Mouse (Mus musculus) spleen, postnatal 10 days (tissue): Measurements from ENCODE around the gene Ddost.
"Not testable (repeated sequence)": the region's sequence is repeated elsewhere in the genome, so short reads cannot be mapped to it uniquely, and the experiment has no call there.

ENCODE experiments used
- DNase-seq, 2 experiments: peaks; one replicate each; pipeline ENCODE4 v3.0.0; 2021 to 2022; ENCODE audit warnings: low spot score in 2 of 2

Ddost gene

DNA sequence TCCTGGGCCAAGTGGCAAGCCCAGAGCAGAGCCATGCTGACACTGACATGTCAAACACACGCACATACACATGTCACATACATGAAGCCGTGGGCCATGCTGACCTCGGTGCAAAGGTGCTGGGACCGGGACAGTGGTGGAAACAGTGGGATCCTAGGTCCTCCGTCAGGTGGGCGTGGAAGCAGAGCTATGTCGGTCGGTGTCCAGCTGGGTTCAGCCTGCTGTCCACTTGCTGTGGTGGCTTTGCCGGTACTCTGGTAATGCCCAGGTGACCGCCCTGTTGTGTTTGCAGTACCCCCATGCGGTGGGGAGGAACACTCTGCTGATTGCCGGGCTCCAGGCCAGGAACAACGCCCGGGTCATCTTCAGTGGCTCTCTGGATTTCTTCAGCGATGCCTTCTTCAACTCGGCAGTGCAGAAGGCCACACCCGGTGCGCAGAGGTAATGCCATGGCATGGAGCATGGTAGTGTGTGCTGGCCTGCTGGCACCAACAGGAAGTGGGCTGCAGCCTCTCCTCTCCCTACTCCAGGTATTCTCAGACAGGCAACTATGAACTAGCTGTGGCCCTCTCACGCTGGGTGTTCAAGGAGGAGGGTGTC lies 5.9 kb downstream of the Ddost start:
- DNase-seq = no peak

- peak; percentile 32 to 69 for DNase-seq
Measured at GRCm38 (mm10) chr4:138311595-138311994, 7.1 kb downstream of the Ddost start.

DNA sequence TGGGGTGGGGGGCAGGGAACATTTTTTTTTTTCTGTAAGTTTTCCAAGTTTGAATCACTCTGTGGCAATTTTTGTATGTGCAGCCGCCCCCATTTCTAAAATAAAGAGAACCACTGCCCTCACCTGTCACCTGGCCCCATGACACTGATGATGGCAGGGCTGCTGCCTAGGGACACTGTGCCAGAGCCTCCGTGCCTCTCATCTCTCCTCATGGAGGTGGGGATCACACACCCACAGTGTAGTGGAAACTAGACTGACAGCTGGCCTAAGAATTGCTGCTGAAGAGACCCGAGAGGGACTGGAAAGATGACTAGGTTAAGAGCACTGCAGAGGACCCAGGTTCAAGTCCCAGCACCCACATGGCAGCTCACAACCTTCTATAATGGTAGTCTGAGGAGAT lies 7.6 kb downstream of the Ddost start:
- DNase-seq = no peak

GRCm38 (mm10) chr4:138313021-138313420 lies 8.5 kb downstream of the Ddost start:
- no peak for DNase-seq

- DNase-seq = no peak
Measured at GRCm38 (mm10) chr4:138313795-138314194, 9.3 kb downstream of the Ddost start.

- peak in 1 of 2 experiments; percentile 56 for DNase-seq
Measured at GRCm38 (mm10) chr4:138315781-138316180, 11.3 kb downstream of the Ddost start.

DNA sequence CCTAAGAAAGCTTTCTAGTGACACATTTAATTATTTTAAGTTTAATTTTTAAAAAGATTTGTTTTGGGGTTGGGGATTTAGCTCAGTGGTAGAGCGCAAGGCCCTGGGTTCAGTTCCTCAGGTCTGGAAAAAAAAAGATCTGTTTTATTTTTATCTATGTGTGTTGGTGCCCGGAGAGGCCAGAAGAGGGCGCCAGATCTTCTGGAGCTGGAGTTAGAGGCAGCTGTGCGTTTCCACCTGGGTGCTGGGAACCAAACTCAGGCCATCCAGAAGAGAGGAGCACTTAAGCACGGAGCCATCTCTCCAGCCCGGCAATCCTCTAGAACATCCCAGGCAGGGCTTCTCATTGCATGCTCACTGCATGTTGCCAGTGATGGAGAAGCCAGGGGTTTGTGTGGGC lies 11.8 kb downstream of the Ddost start:
- peak in 1 of 2 experiments; percentile 46 for DNase-seq

DNA sequence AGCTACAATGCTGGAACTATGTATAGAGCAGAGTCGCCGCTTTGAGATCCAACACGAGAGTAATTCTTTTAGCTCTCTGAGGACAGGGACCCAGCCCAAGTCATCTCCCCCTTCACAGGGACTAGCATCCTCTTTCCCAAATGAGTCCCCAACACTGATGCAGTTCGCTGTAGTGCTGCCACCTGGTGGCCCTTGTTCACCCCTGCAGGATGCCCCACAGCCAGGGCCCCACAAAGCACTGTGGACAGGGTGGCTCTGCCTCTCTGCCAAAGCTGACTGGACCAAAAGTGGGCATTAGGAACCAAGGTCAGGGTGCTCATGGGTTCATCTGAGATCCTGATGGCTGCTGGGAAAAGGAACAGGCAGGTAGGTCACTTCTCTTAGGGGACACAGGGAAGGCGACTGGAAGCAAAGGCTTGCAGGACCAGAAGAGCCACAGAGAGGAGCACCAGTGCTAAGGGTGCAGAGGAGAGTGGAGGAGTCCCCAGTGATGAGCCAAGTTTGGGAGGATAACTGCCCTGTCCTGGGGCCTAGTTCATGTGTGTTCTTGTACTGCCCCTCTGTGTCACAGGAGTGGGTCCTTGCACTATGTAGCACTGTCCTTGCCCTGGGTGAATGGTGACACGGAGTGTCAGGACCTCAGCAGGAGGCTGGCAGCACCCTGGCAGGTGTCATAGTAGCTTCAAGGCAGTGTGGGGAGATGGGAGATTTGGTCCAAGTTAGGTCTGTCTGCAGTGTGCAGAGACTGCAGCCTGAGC lies 14.2 kb downstream of the Ddost start:
- DNase-seq = peak; percentile 65 to 79

DNA sequence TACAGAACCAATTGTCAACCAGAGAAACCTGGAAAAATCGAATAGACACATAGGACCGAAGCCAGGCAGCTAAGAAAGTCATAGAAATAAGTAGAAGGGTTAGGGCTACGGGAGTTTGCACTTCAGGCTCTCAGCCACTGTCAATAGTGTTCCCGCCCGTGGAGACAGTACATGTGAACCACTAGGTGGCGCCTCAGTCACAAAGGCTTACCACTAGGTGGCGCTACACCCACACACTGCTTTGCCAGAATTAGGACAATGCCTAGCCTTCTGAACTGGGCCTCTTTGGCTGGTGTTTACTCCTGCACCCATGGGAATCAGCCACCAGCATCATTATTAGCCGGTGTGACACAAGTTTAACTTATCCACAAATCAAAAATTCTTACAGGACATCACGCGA lies 15.0 kb downstream of the Ddost start:
- DNase-seq = peak; percentile 80 to 86

DNA sequence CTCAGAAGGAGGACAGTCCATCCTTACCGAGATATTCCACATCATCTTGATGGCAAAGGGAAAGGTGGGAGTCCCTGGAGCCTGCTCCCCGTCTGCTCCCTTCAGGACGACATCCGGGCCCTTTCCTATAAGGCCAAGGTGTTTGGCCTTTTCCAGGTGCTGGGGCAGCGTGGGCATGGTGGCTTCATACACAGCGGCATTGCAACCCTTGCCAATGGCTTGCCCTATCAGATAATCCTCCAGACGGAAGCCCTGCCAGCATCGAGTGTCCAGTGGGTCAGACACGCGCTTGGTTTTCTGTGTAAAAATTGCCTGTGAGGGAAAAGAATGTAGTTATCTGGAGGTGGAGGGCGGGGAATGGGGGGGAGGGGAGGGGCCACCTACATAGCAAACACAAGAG lies 16.2 kb downstream of the Ddost start:
- no peak for DNase-seq

- no peak for DNase-seq
Measured at GRCm38 (mm10) chr4:138321488-138321887, 17.0 kb downstream of the Ddost start.

- DNase-seq = no peak
Measured at GRCm38 (mm10) chr4:138322692-138323091, 18.2 kb downstream of the Ddost start.

DNA sequence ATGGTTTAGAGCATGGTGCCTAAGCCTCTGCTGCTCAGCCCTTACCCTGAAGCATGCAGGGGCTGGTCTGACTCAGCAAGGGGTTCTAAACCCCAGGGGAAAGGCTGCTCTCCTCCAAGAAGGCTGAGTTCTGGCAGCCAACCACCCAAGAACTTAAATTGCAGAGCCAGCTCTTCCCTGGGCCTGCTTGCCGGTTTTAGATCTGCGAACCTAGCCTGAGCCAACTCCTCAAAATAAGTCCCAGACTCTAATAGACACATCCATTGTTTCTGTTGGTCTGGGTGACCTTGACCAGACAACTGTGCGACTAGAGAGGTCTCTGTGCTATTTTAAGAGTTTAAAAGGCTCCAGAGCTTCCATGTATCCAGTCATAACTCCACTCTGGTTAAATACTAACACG lies 19.2 kb downstream of the Ddost start:
- no peak for DNase-seq

GRCm38 (mm10) chr4:138324451-138324850 lies 19.9 kb downstream of the Ddost start:
- no peak for DNase-seq

- peak; percentile 95 to 98 for DNase-seq
Measured at GRCm38 (mm10) chr4:138325466-138326076, 21.0 kb downstream of the Ddost start.

- DNase-seq = peak; percentile 90 to 92
Measured at GRCm38 (mm10) chr4:138326077-138326695, 21.7 kb downstream of the Ddost start, which contains the start of gene Pink1. Gene Pink1 (minus strand): TSS chr4:138326307.

DNA sequence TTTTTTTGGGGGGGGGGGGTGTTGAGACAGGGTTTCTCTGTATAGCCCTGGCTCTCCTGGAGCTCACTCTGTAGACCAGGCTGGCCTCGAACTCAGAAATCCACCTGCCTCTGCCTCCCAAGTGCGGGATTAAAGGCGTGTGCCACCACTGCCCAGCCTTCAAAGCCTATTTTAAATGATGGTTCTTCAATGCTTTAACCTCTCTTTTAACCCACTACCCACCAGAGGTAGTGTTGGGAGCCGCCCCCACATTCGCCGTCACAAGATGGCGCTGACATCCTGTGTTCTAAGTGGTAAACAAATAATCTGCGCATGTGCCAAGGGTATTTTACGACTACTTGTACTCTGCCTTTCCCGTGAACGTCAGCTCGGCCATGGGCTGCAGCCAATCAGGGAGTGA lies 22.6 kb downstream of the Ddost start:
- not testable (repeated sequence) for DNase-seq

GRCm38 (mm10) chr4:138327891-138328470 lies 23.5 kb downstream of the Ddost start:
- no peak for DNase-seq

GRCm38 (mm10) chr4:138330264-138330671 lies 25.7 kb downstream of the Ddost start:
- DNase-seq = no peak

GRCm38 (mm10) chr4:138331647-138332046 lies 27.1 kb downstream of the Ddost start:
- DNase-seq = no peak

DNA sequence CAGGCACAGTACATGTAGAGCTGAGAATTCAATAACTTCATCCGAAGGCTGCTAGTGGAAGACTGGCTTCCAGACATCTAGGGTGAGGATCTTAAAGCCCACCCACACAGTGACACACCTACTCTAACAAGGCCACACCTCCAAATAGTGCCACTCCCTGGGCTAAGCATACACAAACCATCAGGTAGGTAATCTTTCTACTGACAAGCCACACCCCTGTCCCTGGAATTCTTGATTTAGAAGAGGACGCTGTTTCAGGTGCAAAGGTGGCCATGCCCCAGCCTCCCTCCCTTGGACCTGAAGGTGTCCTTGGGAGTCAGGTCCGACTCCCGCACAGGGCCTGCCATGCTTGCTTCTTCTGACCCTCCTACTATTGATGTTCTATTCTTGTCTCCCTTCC lies 28.6 kb downstream of the Ddost start:
- no peak for DNase-seq

GRCm38 (mm10) chr4:138335036-138335435 lies 30.5 kb downstream of the Ddost start:
- no peak for DNase-seq
